ENCODE assay signal across 26 mouse cellular contexts in genomic region chr2:5940936-5941335, GRCm38 (mm10). TPM values are rescaled to one million over a fixed set of nuclear protein-coding genes. Genes with fewer than 3 reads are reported as not detected.
DNase-seq lines count a peak whose midpoint lies in the region; ATAC-seq lines count a peak whose summit lies in the region.
"Had no signal": no experiment of that assay in that cellular context is flagged by ENCODE, and none has a peak within 500 bp of the region (broad histone marks: within the 10 kb centered on the region; RNA-seq: fewer than 3 reads in every experiment).

No protein-coding gene starts in this region.

- 82% methylated on average over 9 of the region's 9 CpGs for WGBS in liver, embryonic 15.5 days (ENCODE audit: insufficient replicate concordance)

- peak overlapping the region; percentile 4; the same call in 1 of the 2 replicates for H3K4me2 ChIP-seq in liver, embryonic 15.5 days
- H3K4me2 ChIP-seq: embryonic facial prominence, embryonic 12.5 days; embryonic facial prominence, embryonic 15.5 days; heart, embryonic 12.5 days; heart, embryonic 15.5 days had no signal

- no peaks in the 10 kb centered on the region for H3K36me3 ChIP-seq in liver, embryonic 15.5 days (replicated peaks)
- H3K36me3 ChIP-seq: embryonic facial prominence, embryonic 12.5 days; embryonic facial prominence, embryonic 15.5 days; heart, embryonic 12.5 days; heart, embryonic 15.5 days; hindbrain, embryonic 10.5 days; hindbrain, embryonic 13.5 days had no signal

- ATAC-seq in liver, embryonic 15.5 days (ENCODE audit: insufficient read depth) = no peak
- ATAC-seq: CD4-positive, CD25-positive, alpha-beta regulatory T cell, adult 4 months; forebrain, embryonic 14.5 days; forebrain, postnatal 0 days; hindbrain, embryonic 16.5 days had no signal

- H3K4me3 ChIP-seq in liver, embryonic 15.5 days (replicated peaks) = no peak overlapping the region
- H3K4me3 ChIP-seq: embryonic facial prominence, embryonic 12.5 days; embryonic facial prominence, embryonic 15.5 days; heart, embryonic 12.5 days; heart, embryonic 15.5 days; hindbrain, embryonic 10.5 days had no signal

- no peaks in the 10 kb centered on the region for H3K9me3 ChIP-seq in liver, embryonic 15.5 days (replicated peaks)
- H3K9me3 ChIP-seq: embryonic facial prominence, embryonic 12.5 days; embryonic facial prominence, embryonic 15.5 days; heart, embryonic 12.5 days; heart, embryonic 15.5 days; hindbrain, embryonic 10.5 days; hindbrain, embryonic 13.5 days had no signal

- H3K4me1 ChIP-seq in liver, embryonic 15.5 days (replicated peaks) = peaks cover 41% of the 10 kb centered on the region
- H3K4me1 ChIP-seq: embryonic facial prominence, embryonic 12.5 days; embryonic facial prominence, embryonic 15.5 days; heart, embryonic 12.5 days; heart, embryonic 15.5 days had no signal

- H3K27me3 ChIP-seq in liver, embryonic 15.5 days = no peaks in the 10 kb centered on the region
- H3K27me3 ChIP-seq: embryonic facial prominence, embryonic 12.5 days; embryonic facial prominence, embryonic 15.5 days; heart, embryonic 12.5 days; heart, embryonic 15.5 days; hindbrain, embryonic 13.5 days had no signal

- H3K27ac ChIP-seq in liver, embryonic 15.5 days (replicated peaks) = no peak overlapping the region
- H3K27ac ChIP-seq: embryonic facial prominence, embryonic 12.5 days; embryonic facial prominence, embryonic 15.5 days; heart, embryonic 15.5 days; hindbrain, embryonic 10.5 days; hindbrain, embryonic 13.5 days had no signal

- peak; percentile 24 to 30 for DNase-seq in left cerebral cortex, adult 18-20 months (ENCODE audit: low spot score in 2 of 2)
- no peak for DNase-seq in left cerebral cortex, adult 9 months (ENCODE audit: low spot score in 2 of 2)
- DNase-seq in liver = no peak
- DNase-seq in right cerebral cortex, postnatal 14 days = peak; percentile 15
- no peak for DNase-seq in right cerebral cortex, postnatal 25 days
- DNase-seq: adrenal gland, adult 2 months; adrenal gland, postnatal 14 days; cerebellum, adult 11 months; cerebellum, adult 2 months; cerebellum, adult 9-11 months; cerebellum, postnatal 25 days; forebrain, postnatal 0 days; gastrocnemius, postnatal 10 days; gastrocnemius, postnatal 36 days; heart, postnatal 10 days; heart, postnatal 36 days had no signal

- no peak overlapping the region for H3K9ac ChIP-seq in liver, embryonic 15.5 days
- H3K9ac ChIP-seq: embryonic facial prominence, embryonic 12.5 days; embryonic facial prominence, embryonic 15.5 days; forebrain, postnatal 0 days; heart, embryonic 12.5 days; heart, embryonic 15.5 days; hindbrain, embryonic 13.5 days had no signal

RNA-seq across cellular contexts. Expression of gene Dhtkd1, which starts 1.7 kb away (rescaled TPM):
- 10 to 100 TPM in 1 of 2 experiments, 1 to 10 TPM in 1; 8.1 to 10.9 TPM for total RNA-seq in left cerebral cortex, adult 18-20 months (2021)
- polyA plus RNA-seq in liver, embryonic 15.5 days (2015; fragmentation: Nextera tagmentation; extraction: Ambion mirVana) = 3.5 and 4.0 TPM in 2 replicates

RNA-seq across cellular contexts. Expression of gene Upf2, which starts 10.3 kb away (rescaled TPM):
- 10 to 100 TPM; 42.9 to 44.9 TPM for total RNA-seq in left cerebral cortex, adult 18-20 months (2021)
- 3.7 TPM in 2 replicates for polyA plus RNA-seq in liver, embryonic 15.5 days (2015; fragmentation: Nextera tagmentation; extraction: Ambion mirVana)

RNA-seq across cellular contexts. Expression of gene Sec61a2, which starts 45.7 kb away (rescaled TPM):
- 10 to 100 TPM; 90.5 to 91.5 TPM for total RNA-seq in left cerebral cortex, adult 18-20 months (2021)
- polyA plus RNA-seq in liver, embryonic 15.5 days (2015; fragmentation: Nextera tagmentation; extraction: Ambion mirVana) = 11.6 and 13.1 TPM in 2 replicates

Comparison
In these comparisons a context has a peak if more than half of its experiments do, and no peak if none do; other contexts are left out.
1. DNase-seq: peak in left cerebral cortex, adult 18-20 months (2 of 2) and right cerebral cortex, postnatal 14 days (single experiment); none in left cerebral cortex, adult 9 months (0 of 2), liver (single experiment) and right cerebral cortex, postnatal 25 days (single experiment).